Mouse (Mus musculus): ENCODE results near the gene Gpsm3.

- TF ChIP-seq EP300 (IDR thresholded peaks at IDR 0.05; ENCODE audit: low read depth) (no peak), CTCF (IDR thresholded peaks at IDR 0.05; ENCODE audit: low read depth) (peak; percentile 96)
Measured at GRCm38 (mm10) chr17:34555483-34555882, 34.1 kb upstream of the Gpsm3 start.

Measured in heart, postnatal 0 days (tissue).